Mouse (Mus musculus) embryo, embryonic 11 days (tissue): ENCODE measurements around the gene Itfg2.

Experiments used
- DNase-seq: peaks from one replicate; pipeline ENCODE4 v3.0.0-alpha.2; 2015

Gene Itfg2

DNA sequence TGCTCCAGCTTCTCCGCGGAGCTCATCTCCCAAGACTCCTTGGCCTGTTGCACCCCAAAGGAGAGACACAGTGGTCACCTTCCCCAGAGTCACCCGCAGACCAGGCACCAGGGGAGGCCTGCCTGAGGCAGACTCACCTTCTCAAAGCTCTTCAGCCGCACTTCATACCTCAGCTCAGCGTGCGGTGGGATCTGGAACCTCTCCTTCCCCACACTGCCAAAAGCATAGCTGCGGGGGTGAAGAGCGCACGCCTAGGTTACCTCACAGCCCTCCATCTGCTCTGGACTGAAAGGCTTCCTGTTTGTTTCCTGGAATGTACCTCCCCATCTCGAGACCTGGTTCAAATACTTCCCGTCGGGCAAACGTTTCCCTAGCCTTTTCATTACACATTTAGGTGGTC lies 8.8 kb upstream of the Itfg2 start:
- DNase-seq: no peak

DNA sequence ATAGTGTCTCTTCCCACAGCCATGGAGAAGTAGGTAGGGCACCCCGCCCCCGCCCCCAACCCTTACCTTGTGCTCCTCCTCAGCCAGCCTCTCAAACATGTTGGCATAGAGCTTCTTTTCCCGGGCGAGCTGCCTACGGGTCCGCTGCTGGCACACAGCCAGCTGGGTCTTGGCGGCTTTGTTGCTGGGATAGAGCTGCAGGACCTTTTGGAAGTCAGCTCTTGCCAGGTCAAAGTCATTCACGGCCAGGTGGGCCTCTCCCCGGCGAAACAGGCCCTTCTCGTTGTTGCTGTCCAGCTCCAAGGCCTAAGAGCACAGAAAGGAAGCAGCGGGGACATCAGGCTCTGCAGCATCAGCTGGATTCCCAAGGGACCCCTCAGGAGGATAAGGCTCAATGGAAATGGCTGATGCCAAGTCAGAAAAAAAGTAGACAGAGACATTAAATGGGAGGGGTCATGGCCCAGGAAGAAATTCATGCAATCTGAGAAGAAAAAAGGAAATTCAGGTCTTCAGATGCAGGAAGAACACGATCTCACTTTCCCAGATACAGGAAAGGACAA lies 7.7 kb upstream of the Itfg2 start:
- DNase-seq: no peak

DNA sequence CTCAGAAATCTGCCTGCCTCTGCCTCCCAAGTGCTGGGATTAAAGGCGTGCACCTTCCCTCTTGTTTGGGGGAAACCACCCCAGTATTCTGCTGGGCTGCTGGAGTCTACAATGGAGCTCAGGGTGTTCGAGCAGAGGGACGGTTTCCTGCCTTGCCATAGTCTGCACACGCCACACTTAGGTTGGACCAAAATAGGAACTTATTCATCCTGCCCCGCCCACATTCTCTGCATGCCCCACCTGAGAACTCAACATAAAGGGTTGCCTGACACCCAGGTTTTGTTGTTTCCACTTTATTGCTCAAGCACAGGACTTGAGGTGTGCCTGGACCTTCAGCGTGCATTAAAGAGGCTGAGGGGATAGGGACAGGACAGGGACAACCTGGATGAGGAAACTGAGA lies 5.1 kb upstream of the Itfg2 start:
- DNase-seq: no peak

DNA sequence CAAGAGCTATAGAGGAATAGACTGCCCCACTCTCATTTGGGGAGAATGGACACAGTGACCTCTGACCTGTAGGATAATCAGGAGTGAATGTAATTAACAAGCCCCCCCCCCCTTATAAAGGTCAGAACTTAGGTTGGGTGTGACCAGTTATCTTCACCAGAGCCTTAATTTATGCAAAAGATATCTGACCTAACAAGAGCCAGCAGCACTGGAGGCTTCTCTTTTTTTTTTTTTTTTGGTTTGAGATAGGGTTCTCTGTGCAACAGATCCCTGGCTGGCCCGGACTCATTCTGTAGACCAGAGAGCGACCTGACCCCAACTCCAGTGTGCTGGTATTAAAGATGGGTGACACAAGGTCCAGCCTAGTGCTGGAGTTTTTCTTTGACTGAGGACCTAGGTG lies 4.6 kb upstream of the Itfg2 start:
- DNase-seq: no peak

DNA sequence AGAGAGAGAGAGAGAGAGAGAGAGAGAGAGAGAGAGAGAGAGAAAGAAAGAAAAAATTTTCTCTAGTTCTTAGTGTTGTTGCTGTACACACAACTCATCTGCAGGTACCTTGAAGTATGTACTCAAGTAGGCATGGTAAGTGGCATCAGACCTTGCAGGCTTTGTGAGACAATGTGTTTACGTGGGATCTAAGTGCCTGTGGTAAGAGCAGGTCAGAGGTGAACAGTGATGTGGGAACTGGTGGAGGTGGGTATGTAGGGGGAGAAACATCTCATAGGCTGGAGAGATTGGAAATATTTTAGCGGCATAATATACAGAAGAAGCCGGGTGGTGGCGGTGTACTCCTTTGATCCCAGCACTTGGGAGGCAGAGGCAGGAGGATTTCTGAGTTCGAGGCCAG lies 2.8 kb upstream of the Itfg2 start:
- DNase-seq: no peak

DNA sequence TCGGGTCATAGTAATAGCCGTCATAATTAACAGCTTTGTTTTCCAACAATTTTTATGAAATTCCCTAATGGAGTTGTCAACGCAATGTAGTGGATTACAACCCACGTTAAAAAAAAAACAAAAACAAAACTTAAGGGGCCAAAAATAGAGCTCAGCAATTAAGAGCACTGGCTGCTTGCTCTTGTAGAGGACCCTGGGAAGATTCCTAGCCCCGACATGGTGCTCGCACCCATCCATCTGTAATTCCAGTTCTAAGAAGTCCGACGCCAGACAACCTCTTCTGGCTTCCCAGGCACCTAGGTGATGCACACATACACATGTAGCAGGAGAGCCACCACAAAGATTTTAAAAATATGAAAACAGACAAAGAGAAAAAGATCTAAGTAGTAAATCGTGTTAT lies 315 bp upstream of the Itfg2 start:
- no peak for DNase-seq

DNA sequence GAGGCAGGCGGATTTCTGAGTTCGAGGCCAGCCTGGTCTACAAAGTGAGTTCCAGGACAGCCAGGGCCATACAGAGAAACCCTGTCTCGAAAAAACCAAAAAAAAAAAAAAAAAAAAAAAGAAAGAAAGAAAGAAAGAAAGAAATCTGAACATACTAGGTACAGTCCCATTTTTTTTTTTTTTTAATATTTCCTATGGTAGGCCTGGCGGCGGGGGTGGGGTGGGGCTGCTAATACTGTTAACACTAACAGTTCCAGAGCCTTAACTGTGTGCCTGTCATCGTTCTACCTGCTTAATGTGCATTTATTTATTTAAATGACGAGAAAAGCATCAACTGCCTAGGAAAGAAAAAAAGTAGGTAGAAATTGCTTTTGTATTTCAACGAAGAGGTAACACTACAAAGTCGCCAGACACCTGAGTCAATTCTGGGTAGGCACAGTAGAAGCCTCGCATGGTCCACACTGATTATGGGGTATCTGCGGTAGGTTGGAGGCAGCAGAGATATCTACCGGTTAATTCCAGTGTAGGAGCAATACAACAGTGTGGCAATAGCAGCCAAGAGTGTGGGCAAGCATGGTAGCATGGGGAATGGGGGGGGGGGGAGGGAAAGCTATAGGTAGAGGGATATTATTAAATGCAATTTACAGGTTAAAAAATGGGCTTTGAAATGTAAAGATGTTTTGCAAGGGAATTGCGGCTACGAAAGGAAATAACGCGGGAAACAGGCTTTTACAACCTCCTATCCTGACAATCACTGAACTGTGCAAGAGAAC lies 1.0 kb downstream of the Itfg2 start:
- no peak for DNase-seq

DNA sequence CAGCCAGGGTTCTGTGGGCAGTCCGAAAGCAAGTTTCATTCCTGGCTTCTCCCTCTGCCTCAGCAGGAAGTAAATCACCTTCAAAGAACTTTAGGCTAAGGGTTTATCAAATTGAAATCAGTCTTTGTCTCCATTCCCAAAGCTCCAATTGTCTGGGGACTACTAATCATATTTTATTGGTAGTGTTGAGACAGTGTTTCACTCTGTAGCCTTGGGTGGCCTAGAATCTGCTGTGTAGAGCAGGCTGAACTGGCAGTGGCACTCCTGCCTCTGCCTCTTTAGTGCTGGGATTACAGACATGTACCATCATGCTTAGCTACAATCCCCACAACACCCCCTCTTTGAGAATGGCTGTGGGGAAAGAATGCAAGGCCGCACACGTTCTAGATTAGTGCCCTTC lies 3.3 kb downstream of the Itfg2 start:
- DNase-seq: no peak

DNA sequence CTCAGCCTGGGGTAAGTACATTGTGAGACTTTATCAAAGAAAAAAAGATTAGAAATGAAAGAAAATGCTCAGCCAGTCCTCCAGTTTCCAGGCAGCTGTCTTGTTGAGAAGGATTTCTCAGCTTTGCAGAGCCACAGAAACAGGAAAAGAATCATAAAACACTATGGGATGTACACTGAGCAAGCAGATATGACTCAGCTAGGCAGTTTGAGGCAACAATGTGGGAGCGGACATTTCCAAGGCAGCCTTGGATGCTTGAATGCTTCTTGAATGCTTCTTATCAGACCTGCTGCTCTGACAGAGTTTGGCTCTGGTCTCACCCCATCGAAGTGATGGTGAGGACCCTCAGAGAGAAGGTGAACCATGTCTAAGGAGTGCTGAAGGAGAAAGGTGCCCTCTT lies 3.7 kb downstream of the Itfg2 start:
- DNase-seq: no peak

DNA sequence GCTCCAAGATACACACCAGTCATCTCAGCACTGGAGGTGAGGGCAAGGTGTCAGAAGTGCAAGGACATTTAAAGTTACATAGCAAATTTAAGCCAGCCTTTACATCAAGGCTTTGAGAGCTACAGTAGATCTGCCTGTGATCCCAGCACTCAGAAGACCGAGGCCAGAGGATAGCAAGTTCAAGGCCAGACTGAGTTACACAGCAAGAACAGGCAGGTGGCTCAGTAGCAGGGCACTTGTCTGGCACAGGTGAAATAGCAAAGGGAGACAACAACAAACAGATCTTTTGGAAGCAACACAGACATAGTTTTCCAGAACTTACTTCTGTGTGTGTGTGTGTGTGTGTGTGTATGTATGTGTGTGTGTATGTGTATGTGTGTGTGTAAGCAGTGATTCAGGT lies 6.7 kb downstream of the Itfg2 start:
- DNase-seq: no peak

DNA sequence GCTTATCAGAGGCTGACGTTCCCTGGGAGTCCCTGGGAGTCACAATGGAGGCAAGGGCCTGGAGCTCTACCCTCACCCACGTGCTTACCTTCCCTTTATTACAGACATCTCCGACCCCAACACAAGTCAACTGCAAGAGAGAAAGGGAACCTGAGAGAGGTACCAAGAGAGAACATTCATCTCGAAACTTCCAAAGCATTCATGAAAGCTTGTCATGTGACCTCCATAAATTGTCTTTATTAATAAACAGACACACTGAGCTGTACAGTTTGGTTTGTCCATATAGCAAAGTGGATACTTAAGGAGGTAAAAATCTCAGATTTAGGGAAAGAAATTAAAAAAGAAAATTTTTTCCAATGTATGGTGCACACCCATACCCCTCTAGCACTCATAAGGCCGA lies 8.6 kb downstream of the Itfg2 start:
- DNase-seq: no peak

DNA sequence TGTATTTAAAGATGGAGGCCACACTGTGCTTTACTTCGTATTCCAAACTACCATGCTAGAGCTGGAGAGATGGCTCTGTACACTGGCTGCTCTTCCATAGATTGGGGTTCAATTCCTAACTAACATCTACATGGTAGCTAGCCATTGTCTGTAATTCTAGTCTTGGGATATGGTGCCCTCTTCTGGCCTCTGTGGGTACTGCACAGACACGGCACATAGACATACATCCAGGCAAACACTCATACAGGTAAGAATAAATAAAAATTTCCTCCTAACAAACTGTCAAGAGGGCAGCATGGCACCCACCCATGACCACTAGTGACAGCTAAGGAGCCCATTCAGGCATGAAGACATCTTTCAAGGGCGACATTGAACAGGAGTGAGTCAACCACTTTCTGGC lies 13.6 kb downstream of the Itfg2 start:
- DNase-seq: peak; percentile 66

DNA sequence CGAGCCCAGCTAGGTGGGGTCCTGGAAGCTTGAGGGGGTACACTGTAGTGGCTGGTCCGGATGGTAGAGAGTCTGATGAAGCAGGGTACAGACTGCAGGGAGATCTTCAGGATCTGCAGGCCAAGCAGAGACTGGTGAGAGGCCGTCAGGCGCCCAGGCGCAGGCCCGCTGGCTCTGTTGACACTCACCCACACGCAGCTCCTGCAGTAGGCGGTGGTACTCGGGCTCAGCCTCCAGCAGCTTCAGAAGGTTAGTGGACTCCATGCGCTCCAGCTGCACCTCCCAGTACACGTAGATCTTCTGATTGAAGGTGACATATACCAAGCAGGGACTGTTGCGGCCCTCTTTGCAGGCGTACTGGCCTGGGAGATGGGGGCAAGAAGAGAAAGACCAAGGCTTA lies 14.4 kb downstream of the Itfg2 start:
- no peak for DNase-seq

DNA sequence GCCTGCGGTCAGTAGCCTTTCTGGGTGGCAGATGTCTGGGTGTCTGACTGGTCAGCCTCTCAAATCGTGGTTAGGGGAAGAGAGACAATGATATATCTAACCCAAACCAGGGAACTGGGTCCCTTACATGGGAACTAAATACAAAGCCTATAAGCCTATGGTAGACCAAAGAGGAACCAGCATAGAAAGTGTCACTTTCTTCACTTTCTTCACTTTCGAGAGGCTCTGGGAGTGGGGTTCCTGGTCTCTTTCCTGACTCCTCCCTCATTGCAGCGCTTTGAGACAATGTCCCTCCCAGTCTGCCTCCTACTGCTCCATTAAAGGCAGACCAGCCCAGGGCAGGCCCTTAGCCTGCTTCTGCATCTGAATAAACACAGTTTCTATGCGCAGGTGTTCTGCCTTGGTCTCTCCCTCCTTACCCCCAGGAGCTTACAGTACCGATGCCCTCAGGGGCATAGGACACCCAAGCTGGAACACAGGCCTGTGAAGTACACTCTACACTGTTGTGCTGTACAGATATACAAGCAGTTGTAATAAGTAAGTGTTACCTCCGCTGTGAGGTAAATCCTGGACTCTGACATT lies 16.1 kb downstream of the Itfg2 start:
- no peak for DNase-seq

DNA sequence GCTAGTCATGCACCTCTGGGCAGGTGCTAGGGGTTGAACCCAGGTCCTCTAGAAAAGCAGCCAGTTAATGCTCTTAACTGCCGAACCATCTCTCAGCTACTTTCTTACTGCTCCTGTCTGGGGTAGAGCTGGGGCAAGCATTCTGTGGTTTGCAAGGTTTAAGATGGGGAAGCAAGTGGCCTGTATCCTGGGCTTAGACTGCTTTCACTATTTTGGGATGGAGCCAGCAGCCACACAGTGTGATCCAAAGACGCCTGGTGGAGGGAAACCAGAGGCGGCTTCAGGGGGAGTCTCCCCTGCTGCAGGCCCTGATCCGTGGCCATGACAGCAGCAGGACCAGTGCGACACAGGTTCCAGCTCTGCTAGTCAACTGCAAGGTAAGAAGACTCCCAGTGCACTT lies 20.0 kb downstream of the Itfg2 start:
- no peak for DNase-seq

DNA sequence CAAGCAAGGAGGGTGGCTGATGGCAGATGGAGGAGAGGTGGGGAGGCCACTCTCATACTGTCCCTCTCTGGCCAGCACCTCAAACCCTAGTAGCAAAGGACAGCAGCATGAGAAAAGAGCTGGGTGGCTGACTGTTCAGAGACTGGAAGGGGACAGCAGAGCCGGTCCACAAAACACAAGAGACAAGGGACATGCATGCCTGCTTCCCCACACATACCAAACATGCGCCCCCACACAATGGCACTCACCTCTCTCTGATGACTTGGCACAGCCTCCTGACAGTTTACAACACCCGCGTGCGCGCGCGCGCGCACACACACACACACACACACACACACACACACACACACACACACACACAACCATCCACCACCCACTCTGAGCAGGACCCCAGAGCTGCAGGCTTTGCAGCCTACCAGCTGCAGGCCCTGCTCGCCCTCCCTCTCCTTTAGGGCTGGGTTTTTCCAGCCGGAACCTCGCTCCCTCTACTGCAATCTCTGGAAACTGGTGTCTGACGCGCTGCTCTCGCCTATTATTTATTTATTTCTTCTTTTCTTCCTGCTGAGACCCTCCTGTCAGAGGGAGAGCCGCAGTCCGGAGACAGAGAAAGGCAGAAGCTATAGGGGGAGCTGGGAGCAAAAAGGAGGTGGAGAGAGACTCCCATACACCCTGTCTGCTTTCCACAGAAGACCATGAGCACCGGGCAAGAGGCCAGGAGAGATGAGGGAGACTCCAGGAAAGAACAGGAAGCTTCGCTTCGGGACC lies 25.1 kb downstream of the Itfg2 start:
- DNase-seq: peak; percentile 44

DNA sequence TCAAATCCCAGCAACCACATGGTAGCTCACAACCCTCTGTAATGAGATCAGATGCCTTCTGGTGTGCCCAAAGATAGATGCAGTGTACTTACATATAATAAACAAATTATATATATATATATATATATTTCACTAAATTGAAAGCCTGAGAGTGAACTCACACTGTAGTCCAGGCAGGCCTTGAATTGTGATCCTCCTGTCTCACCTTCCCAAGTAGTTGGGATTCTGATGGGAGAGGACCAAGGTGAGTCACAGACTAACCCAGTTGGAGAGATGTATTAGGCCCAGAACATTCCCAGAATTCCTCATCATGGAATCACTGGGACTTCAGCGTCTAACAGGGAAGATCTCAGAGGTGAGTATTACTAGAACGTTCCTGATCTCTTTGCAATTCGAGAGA lies 25.7 kb downstream of the Itfg2 start, which contains the start of gene Nrip2:
Nrip2 (plus strand) TSS at position 301 of the 400 bp plus-strand sequence.
- no peak for DNase-seq

DNA sequence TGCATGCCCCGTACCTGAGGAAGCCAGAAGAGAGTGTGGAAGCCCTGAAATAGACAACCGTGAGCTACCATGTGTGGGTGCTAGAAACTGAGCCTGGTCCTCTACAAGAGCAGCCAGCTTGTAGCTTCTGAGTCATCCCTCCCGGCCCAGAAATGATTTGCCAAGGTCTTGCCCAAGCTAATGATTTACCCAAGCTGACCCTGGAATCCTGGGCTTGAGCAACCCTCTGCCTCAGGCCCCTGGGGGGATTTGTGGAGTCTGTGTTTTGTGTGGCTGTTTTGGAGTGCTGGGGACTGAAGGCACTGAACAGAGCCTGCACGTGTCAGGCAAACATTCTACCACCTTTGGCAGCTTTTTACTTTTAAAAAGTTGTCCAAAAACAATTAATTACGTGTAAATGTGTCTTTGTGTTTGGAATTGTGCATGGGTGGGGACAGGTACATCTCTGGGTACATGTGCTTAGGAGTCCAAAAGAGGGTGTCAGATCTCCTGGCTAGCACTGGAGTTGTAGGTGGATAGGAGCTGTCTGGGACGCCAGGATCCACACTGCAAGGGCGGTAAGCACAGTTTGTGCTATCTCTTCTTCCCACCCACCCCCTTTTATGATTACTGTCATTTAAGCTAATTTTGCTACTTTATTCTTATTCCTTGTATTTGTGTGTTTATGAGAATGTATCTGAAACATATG lies 27.0 kb downstream of the Itfg2 start:
- DNase-seq: no peak

DNA sequence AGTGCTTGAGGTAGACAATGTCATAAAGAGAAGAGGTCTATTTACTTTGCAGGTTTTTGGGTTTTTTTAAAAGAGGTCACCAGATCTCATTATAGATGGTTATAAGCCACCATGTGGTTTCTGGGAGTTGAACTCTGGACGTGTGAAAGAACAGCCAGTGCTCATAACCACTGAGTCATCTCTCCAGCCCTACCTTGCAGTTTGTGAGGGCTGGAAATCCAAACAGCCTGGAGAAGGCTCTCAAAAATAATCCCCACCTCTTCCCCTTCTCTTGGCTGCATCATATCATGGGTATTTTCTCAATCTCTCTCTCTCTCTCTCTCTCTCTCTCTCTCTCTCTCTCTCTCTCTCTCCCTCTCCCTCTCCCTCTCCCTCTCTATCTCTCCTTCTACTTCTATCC lies 34.0 kb downstream of the Itfg2 start:
- DNase-seq: no peak

DNA sequence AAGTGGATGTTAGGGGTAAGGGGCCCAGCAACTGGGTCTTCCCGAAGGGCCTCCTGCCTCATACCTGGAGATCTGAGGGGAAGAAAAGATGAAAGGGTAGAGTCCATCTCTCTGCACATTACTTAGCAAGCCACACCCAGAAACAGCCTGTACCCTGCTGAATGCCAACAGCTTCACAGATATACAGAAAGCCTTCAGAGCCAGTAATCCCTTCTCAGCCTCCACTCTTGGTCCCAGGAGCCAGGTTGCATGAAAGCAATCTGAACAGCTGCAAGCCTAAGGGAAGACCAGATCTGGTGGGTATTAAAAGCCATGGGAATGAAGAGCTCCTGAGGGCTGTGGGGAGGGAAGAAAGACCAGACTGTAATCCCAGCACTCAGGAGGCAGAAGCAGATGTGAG lies 35.5 kb downstream of the Itfg2 start:
- no peak for DNase-seq

DNA sequence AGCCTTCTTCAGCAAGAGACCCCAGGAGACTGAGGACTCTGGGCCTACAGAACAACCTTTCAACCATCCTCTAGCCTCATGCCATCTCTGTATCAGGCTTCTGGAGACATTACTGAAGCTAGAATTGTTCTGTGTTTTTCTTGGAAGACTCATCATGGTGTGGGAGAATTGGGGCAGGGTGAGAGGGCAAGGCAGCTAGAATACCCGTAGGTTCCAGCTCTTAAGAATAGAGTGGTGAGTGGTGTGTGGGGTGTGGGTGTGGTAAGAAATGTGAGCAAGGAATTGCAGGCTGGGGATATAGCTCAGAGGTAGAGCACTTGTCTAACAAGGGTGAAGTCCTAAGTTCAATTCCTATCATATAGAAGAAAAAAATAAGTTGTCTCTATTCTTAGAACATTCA lies 39.7 kb downstream of the Itfg2 start:
- DNase-seq: no peak

DNA sequence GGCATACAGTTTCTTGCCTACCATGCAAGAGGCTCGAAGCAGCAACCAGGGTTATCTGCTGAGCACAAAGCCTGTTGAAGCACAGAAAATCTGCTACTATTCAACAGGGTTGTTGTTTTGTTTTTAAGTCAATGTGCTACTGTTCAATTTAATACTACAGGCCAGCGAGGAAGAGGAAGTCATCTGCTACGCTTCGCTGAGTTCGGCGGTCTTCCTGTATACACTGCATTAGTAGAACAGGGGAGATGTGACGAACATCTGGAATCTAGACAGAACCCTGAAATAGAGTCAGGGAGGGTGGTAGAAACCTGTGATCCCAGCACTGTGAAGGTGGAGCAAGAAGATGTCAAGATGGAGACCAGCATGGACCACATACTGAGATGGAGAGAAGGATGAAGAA lies 41.0 kb downstream of the Itfg2 start:
- DNase-seq: no peak

DNA sequence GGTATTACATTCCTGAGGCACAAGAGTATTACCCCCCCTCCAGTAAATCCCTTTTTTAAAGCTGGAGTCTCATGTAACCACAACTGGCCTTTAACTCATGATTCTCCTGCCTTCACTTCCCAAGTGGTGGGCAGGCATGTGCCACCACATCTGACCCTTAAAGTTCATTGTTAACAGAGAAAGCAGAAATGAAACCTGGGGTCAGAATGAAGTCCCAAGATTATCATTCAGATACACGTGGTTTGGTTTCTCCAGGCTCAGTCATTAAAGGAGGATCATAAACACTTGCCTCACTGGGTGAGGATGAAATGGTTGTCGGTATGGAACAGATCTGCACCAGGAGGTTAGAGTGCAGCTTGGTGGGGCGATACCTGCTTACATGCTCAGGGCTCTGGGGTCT lies 43.5 kb downstream of the Itfg2 start:
- no peak for DNase-seq
